Mouse (Mus musculus): ENCODE data around the gene Msrb3.

DNA sequence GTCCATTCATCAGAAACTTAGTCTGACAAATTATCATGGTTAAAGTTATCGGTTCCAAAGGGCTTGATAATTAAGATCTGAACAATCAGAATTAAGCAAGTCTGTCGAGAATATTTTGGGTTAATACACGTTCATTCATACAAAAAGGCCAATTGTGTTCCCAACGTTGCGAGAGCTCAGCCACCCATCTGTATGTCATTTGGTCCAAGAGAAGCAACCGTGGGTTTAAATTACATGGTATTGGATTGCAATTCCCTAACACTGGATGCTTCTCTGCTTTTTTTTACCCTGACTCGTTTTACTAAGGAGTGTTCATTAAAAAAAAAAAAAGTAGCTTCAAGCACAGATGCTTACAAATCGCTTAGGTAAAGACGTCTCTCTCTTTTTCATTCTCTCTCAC, 45.1 kb downstream of the Msrb3 start:
- TF ChIP-seq CTCF (IDR thresholded peaks at IDR 0.05) (no peak), EP300 (IDR thresholded peaks at IDR 0.05) (no peak)

All from lung, postnatal 0 days (tissue).